Mouse (Mus musculus) neural tube, embryonic 15.5 days (tissue): ENCODE measurements around the gene Hspa1a. TPM values are rescaled to one million over a fixed set of nuclear protein-coding genes. Genes with fewer than 3 reads are reported as not detected.

ENCODE experiments used
- ATAC-seq: fragments of 200-750 bp; cut with Nextera tagmentation; 2 replicates; pipeline ENCODE4 v1.8.0; 2017; ENCODE audit warnings: mild to moderate bottlenecking, moderate TSS enrichment, moderate library complexity; ENCODE audit not compliant: low FRiP score
- H3K27ac ChIP-seq: fragments of 300-500 bp; sonication (generic); replicated peaks from 2 replicates; pipeline ENCODE4 v1.5.1; 2015; ENCODE audit warnings: mild to moderate bottlenecking, inconsistent platforms
- H3K27me3 ChIP-seq: fragments of 300-500 bp; sonication (generic); replicated peaks from 2 replicates; pipeline ENCODE4 v1.6.1; 2015; ENCODE audit warnings: inconsistent platforms
- H3K36me3 ChIP-seq: fragments of 300-500 bp; sonication (generic); 2 replicates; pipeline ENCODE4 v1.6.1; 2015; ENCODE audit warnings: inconsistent platforms
- H3K4me1 ChIP-seq: fragments of 300-500 bp; sonication (generic); 2 replicates; pipeline ENCODE4 v1.6.1; 2015; ENCODE audit warnings: inconsistent platforms
- H3K4me2 ChIP-seq: fragments of 300-500 bp; sonication (generic); 2 replicates; pipeline ENCODE4 v1.6.1; 2015; ENCODE audit warnings: inconsistent platforms, mild to moderate bottlenecking, moderate library complexity
- H3K4me3 ChIP-seq: fragments of 300-500 bp; sonication (generic); replicated peaks from 2 replicates; pipeline ENCODE4 v1.5.1; 2015; ENCODE audit warnings: mild to moderate bottlenecking, inconsistent platforms
- H3K9ac ChIP-seq: fragments of 300-500 bp; sonication (generic); replicated peaks from 2 replicates; pipeline ENCODE4 v1.6.1; 2015; ENCODE audit warnings: mild to moderate bottlenecking, inconsistent platforms
- H3K9me3 ChIP-seq: fragments of 300-500 bp; sonication (generic); replicated peaks from 2 replicates; pipeline ENCODE4 v1.6.1; 2016; ENCODE audit warnings: inconsistent platforms
- WGBS: fragments of 180-500 bp; shearing (Covaris S2); methylation state at CpG from one replicate; pipeline ENCODE4 v1.1.7; 2015; ENCODE audit warnings: mixed read lengths; 5-methylcytosine and 5-hydroxymethylcytosine counted together
- polyA plus RNA-seq: library from polyadenylated mRNA; unstranded; fragments of >200 nt; fragmentation: Nextera tagmentation; extraction: Ambion mirVana; gene quantifications from 2 replicates; pipeline ENCODE4 v1.2.1, GENCODE M21; 2015

The Hspa1a gene
- polyA plus RNA-seq, 1 experiment from 2014 or later, result 12.8 TPM

DNA sequence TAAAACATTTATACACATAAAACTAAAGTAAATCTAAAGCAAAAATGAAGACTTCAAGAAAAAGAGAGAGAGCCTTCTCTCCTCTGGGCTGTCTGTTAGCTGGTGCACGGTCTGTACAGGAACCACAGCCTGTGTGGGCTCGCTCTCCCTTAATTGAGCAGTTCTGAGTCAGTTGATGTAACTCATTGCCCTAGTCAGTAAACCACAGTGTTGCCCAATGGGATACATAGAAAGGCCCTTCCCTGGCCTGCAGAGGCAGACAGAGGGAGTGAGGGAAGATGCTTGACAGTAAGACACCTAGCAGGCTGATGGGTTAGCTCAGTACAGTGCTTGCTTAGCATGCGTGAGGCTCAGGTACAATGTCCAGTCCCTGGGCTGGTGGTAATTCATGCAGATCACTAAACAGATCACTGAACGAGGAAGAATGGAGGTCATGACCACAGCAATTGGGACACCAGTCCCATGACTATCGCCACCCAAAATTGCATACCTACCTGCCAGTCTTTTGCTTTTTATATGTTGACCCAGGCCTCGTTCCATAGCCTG is 33.9 kb downstream of the Hspa1a start:
- 89% methylated on average over 6 of the region's 6 CpGs for WGBS

DNA sequence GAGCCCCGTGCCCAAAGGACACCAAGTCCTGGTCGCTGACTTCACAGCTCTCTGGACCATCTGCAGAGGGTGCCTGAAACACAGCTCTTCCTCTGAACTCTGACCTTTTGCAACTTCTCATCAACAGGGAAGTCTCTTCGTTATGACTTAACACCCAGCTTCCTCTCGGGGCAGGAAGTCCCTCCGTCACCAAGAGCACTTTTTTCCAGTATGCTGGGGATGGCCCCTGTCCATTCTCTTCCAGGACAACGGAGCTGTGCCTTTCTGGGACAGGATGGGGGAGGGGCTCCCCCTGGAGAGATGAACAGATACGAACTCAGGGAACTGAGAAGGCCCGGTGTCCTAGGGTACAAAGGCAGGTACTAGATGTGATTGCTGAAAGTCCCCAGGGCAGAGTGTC is 37.1 kb downstream of the Hspa1a start:
- no peak overlapping the region for H3K27ac ChIP-seq
- no peak overlapping the region for H3K9ac ChIP-seq
- H3K36me3 ChIP-seq, result peaks cover 20% of the 10 kb centered on the region
- H3K27me3 ChIP-seq, result no peaks in the 10 kb centered on the region
- H3K4me2 ChIP-seq, result no peak overlapping the region
- 56% methylated on average over 8 of the region's 8 CpGs for WGBS
- ATAC-seq, result no peak
- no peaks in the 10 kb centered on the region for H3K9me3 ChIP-seq
- no peak overlapping the region for H3K4me3 ChIP-seq
- peaks cover 14% of the 10 kb centered on the region for H3K4me1 ChIP-seq

More for the DNA sequence above, 33.9 kb downstream of the Hspa1a start:
- no peak overlapping the region for H3K4me2 ChIP-seq
- no peaks in the 10 kb centered on the region for H3K9me3 ChIP-seq
- H3K36me3 ChIP-seq, result peaks cover 20% of the 10 kb centered on the region
- no peak for ATAC-seq
- H3K4me3 ChIP-seq, result no peak overlapping the region
- H3K27me3 ChIP-seq, result no peaks in the 10 kb centered on the region
- H3K9ac ChIP-seq, result no peak overlapping the region
- no peak overlapping the region for H3K27ac ChIP-seq
- H3K4me1 ChIP-seq, result peaks cover 7% of the 10 kb centered on the region

DNA sequence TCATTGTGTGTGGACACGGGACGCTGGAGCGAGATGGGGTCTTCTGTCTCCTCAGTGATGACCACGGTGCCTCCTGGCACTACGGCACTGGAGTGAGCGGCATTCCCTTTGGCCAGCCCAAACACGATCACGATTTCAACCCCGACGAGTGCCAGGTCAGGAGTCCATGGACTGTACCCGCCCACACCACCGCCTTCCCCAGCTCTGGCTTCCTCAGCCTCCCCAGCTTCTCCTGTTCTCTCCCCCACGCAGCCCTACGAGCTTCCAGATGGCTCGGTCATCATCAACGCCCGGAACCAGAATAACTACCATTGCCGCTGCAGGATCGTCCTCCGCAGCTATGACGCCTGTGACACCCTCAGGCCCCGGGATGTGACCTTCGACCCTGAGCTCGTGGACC is 37.9 kb downstream of the Hspa1a start:
- ATAC-seq, result no peak
- 80% methylated on average over 24 of the region's 24 CpGs for WGBS
- Histone ChIP-seq H3K9me3 (no peaks in the 10 kb centered on the region), H3K36me3 (peaks cover 20% of the 10 kb centered on the region), H3K4me3 (no peak overlapping the region), H3K27ac (no peak overlapping the region), H3K9ac (no peak overlapping the region), H3K4me2 (no peak overlapping the region), H3K27me3 (no peaks in the 10 kb centered on the region), H3K4me1 (peaks cover 14% of the 10 kb centered on the region)

DNA sequence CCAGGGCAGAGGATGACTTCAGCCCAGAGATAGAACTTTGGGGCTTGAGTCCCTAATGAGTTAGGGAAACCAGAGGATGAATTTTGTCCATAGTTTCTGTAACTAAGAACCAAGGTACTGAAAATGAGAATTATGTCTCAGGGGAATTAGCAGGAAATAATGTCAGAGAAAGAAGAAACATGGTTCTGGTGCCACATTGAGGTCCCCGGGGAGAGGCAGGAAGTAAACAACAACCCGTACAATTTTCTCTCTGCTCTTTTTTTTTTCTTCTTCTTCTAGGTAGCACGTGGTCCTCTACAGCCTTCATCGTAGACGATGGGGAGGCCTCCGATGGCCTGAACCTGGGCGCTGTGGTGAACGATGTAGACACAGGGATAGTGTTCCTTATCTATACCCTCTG is 39.7 kb downstream of the Hspa1a start:
- ATAC-seq, result no peak
- 87% methylated on average over 8 of the region's 8 CpGs for WGBS
- peak overlapping the region; percentile 93 for H3K4me2 ChIP-seq

DNA sequence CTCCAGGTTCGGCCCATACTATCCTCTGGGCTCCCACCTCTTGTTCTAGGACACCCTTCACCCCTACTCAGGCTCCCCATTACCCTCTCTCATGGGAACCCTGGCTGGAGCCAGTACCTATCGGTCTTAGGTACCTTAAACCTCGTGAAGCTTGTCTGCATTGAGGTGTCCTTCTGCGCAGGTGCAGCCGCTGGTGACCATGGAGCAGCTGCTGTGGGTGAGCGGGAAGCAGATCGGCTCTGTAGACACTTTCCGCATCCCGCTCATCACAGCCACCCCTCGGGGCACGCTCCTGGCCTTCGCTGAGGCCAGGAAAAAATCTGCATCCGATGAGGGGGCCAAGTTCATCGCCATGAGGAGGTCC is 40.2 kb downstream of the Hspa1a start:
- peak; percentile 68 for ATAC-seq
- Histone ChIP-seq H3K9ac (peak overlapping the region; percentile 91), H3K36me3 (peaks cover 20% of the 10 kb centered on the region), H3K4me1 (peaks cover 14% of the 10 kb centered on the region), H3K4me3 (peak overlapping the region; percentile 83), H3K27me3 (no peaks in the 10 kb centered on the region), H3K9me3 (no peaks in the 10 kb centered on the region), H3K27ac (peak overlapping the region; percentile 81), H3K4me2 (peak overlapping the region; percentile 93)
- 9% methylated on average over 14 of the region's 14 CpGs for WGBS

More for the DNA sequence above, 39.7 kb downstream of the Hspa1a start:
- Histone ChIP-seq H3K4me3 (peak overlapping the region; percentile 83), H3K27me3 (no peaks in the 10 kb centered on the region), H3K9ac (peak overlapping the region; percentile 91), H3K4me1 (peaks cover 14% of the 10 kb centered on the region), H3K27ac (no peak overlapping the region), H3K36me3 (peaks cover 20% of the 10 kb centered on the region), H3K9me3 (no peaks in the 10 kb centered on the region)

DNA sequence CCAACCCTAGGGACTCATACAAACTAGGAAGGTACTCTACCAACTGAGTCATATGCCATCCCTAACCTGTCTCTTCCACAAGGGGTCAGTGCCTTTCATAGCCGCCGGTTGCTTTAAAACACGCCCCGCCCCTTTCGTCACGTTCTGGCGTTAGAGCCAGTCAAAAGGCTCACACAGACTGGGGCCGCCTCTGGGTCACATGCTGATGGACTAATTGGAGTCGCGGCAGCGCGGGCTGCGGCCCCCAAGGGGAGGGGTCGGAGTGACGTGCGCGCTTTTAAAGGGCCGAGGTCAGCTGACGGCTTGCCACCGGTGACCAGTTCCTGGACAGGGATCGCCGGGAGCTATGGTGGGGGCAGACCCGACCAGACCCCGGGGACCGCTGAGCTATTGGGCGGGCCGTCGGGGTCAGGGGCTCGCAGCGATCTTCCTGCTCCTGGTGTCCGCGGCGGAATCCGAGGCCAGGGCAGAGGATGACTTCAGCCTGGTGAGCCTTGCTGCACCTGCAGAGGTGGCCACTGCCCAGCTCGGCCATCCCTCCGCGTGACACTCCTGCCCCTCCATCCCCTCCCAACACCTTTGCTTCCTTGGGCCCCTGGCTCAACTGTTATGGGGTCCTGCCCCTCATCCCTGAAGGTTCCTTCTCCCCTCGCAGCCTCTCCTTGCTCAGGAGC is 40.8 kb downstream of the Hspa1a start, which contains the start of gene Neu1:
TSS of gene Neu1 (plus strand) at position 193 of the 674 bp plus-strand sequence.
- Histone ChIP-seq H3K27ac (peak within 1 kb of the TSS; percentile 81), H3K9me3 (no peaks in the 10 kb centered on the region), H3K4me2 (peak within 1 kb of the TSS; percentile 93), H3K4me3 (peak within 1 kb of the TSS; percentile 83), H3K27me3 (no peaks in the 10 kb centered on the region), H3K4me1 (peaks cover 14% of the 10 kb centered on the region), H3K36me3 (peaks cover 20% of the 10 kb centered on the region), H3K9ac (peak within 1 kb of the TSS; percentile 91)
- ATAC-seq, result peak; percentile 98
- under 1% methylated on average over 38 of the region's 38 CpGs for WGBS

DNA sequence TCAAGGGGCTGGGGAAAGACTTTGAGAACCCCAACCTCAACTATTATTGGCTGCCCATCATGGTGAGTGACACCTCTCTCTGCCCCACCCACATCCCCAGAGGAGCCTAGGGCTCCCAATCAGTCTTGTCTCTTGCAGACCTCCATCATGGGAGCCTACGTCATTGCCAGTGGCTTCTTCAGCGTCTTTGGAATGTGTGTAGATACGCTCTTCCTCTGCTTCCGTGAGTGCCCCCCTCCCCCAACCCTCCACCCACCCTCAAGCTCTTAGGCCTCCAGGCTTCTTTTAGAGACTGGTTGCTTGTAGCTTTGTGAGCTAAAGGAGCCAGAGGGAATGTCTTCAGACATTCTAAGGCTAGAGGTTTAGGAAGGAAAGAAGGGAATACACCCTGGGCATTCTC is 43.1 kb downstream of the Hspa1a start:
- no peaks in the 10 kb centered on the region for H3K9me3 ChIP-seq
- no peak overlapping the region for H3K27ac ChIP-seq
- no peaks in the 10 kb centered on the region for H3K27me3 ChIP-seq
- no peak overlapping the region for H3K4me3 ChIP-seq
- no peak overlapping the region for H3K4me2 ChIP-seq
- H3K36me3 ChIP-seq, result no peaks in the 10 kb centered on the region; the same call in 1 of the 2 replicates
- no peak for ATAC-seq
- 75% methylated on average over 4 of the region's 4 CpGs for WGBS
- H3K4me1 ChIP-seq, result peaks cover 12% of the 10 kb centered on the region
- no peak overlapping the region for H3K9ac ChIP-seq

DNA sequence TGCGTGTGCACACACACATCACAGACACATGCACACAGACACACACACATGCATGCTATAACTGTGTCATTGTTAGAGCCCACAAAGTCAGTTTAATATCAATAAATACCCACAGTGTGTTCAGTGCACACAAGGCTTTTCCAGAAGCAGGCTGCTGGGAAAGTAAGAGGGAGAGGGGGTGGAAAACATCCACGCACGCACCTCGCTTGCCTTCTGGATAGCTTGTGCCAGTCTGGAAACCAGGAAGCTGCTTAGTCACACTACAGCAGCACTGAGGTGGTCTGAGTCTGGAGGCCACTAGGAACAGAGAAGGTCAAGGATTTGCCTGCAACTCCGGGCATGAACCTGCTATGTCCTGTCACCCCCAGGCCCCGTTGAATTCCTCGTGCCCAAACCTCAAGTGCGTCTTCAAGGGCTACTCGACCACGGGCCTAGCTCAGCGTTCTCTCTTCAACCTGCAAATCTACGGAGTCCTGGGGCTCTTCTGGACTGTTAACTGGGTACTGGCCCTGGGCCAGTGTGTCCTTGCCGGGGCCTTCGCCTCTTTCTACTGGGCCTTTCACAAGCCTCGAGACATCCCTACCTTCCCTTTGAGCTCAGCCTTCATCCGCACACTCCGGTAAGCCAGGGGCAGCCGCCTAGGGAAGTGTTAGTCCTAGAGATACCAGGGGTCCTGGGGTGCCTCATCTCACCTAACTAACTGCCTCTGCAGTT is 44.5 kb downstream of the Hspa1a start:
- Histone ChIP-seq H3K4me3 (no peak overlapping the region), H3K9ac (no peak overlapping the region), H3K9me3 (no peaks in the 10 kb centered on the region), H3K27ac (no peak overlapping the region), H3K27me3 (no peaks in the 10 kb centered on the region), H3K4me2 (no peak overlapping the region), H3K36me3 (no peaks in the 10 kb centered on the region), H3K4me1 (peaks cover 10% of the 10 kb centered on the region)
- ATAC-seq, result no peak
- WGBS, result 89% methylated on average over 18 of the region's 18 CpGs

DNA sequence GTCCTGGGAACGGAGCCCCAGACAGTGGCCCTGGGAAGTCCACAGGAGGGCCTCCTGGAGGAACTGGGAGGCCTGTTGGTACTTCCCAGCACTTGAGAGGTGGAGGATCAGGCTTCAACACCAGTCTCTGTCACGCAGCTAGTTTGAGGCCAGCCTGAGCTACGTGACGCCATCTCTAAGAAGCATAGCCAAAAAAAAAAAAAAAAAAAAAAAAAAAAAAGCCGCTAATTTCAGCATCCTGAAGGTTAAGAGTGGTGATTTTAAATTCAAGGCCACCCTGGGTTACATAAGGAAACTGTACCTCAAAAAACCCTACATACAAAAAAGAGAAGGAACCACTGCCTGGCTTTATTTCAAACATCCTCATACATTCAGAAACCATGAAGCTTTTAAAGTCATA is 47.7 kb downstream of the Hspa1a start:
- no peak for ATAC-seq
- Histone ChIP-seq H3K27ac (no peak overlapping the region), H3K36me3 (no peaks in the 10 kb centered on the region), H3K9me3 (no peaks in the 10 kb centered on the region), H3K4me1 (no peaks in the 10 kb centered on the region), H3K4me3 (no peak overlapping the region), H3K9ac (no peak overlapping the region), H3K27me3 (no peaks in the 10 kb centered on the region), H3K4me2 (no peak overlapping the region)
- 57% methylated on average over 5 of the region's 5 CpGs for WGBS

DNA sequence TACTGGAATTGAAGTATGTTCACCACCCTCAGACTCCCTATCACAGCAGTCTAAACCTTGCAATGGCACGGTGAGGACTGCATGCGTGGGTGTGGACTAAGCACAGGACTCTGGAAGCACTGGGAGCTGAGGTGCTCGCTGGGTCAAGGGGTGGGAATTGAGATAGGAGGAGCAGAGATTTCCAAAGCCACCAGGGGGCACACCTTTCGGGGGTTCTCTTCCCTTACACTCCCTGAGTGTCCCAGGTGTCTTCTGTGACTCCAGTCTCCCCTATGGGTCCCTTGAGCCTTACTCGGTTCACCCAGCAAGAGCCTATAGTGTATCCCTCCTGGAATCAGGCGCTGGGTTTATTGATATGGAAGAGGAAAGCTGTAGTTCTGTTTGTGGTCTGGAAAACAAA is 49.0 kb downstream of the Hspa1a start:
- Histone ChIP-seq H3K27ac (no peak overlapping the region), H3K9me3 (no peaks in the 10 kb centered on the region), H3K9ac (no peak overlapping the region), H3K4me1 (no peaks in the 10 kb centered on the region), H3K36me3 (no peaks in the 10 kb centered on the region), H3K27me3 (no peaks in the 10 kb centered on the region), H3K4me2 (no peak overlapping the region), H3K4me3 (no peak overlapping the region)
- ATAC-seq, result no peak
- 52% methylated on average over 6 of the region's 6 CpGs for WGBS
